Mouse (Mus musculus) embryonic facial prominence, embryonic 14.5 days (tissue): ENCODE measurements around the gene Xrcc6. TPM values are rescaled to one million over a fixed set of nuclear protein-coding genes. Genes with fewer than 3 reads are reported as not detected.

ENCODE experiments used
- ATAC-seq: fragments of 200-750 bp; cut with Nextera tagmentation; 2 replicates; pipeline ENCODE4 v1.8.0; 2017; ENCODE audit warnings: low read depth, moderate number of reproducible peaks, moderate TSS enrichment
- DNase-seq: peaks from one replicate; pipeline ENCODE4 v3.0.0-alpha.2; 2015; ENCODE audit warnings: low spot score
- H3K27ac ChIP-seq: fragments of 300-500 bp; sonication (generic); replicated peaks from 2 replicates; pipeline ENCODE4 v1.5.1; 2014; ENCODE audit warnings: low read depth, mild to moderate bottlenecking, low read length, moderate library complexity
- H3K27me3 ChIP-seq: fragments of 300-500 bp; sonication (generic); replicated peaks from 2 replicates; pipeline ENCODE4 v1.6.1; 2014; ENCODE audit warnings: low read length; ENCODE audit not compliant: control insufficient read depth, insufficient read depth
- H3K36me3 ChIP-seq: fragments of 300-500 bp; sonication (generic); 2 replicates; pipeline ENCODE4 v1.6.1; 2014; ENCODE audit warnings: low read length, mixed read lengths; ENCODE audit not compliant: control insufficient read depth, insufficient read depth
- H3K4me1 ChIP-seq: fragments of 300-500 bp; sonication (generic); 2 replicates; pipeline ENCODE4 v1.6.1; 2014; ENCODE audit warnings: antibody characterized with exemption, low read length; ENCODE audit not compliant: control insufficient read depth, insufficient read depth
- H3K4me2 ChIP-seq: fragments of 300-500 bp; sonication (generic); 2 replicates; pipeline ENCODE4 v1.6.1; 2014; ENCODE audit warnings: low read depth, mild to moderate bottlenecking, low read length, moderate library complexity, mixed read lengths
- H3K4me3 ChIP-seq: fragments of 300-500 bp; sonication (generic); 2 replicates; pipeline ENCODE4 v1.5.1; 2014; ENCODE audit warnings: low read depth, mild to moderate bottlenecking, low read length
- H3K9ac ChIP-seq: fragments of 300-500 bp; sonication (generic); 2 replicates; pipeline ENCODE4 v1.6.1; 2014; ENCODE audit warnings: low read depth, mild to moderate bottlenecking, low read length, moderate library complexity, mixed read lengths
- H3K9me3 ChIP-seq: fragments of 300-500 bp; sonication (generic); 2 replicates; pipeline ENCODE4 v1.6.1; 2016; ENCODE audit warnings: low read length; ENCODE audit not compliant: control insufficient read depth
- WGBS: fragments of 180-500 bp; shearing (Covaris S2); extraction: QIAGEN DNeasy Blood & Tissue Kit; methylation state at CpG from one replicate; pipeline ENCODE4 v1.1.7; 2014; 5-methylcytosine and 5-hydroxymethylcytosine counted together
- polyA plus RNA-seq: library from polyadenylated mRNA; unstranded; fragments of >200 nt; fragmentation: Nextera tagmentation; extraction: Ambion mirVana; gene quantifications from 2 replicates; pipeline ENCODE4 v1.2.1, GENCODE M21; 2014

Gene Xrcc6
- polyA plus RNA-seq, 1 experiment from 2014 or later = 68.4 TPM

GRCm38 (mm10) chr15:82063909-82064308 lies 76.3 kb downstream of the Xrcc6 start:
- H3K4me2 ChIP-seq = peak overlapping the region; percentile 27
- peak overlapping the region; percentile 31; the same call in 1 of the 2 replicates for H3K9ac ChIP-seq
- no peaks in the 10 kb centered on the region for H3K36me3 ChIP-seq
- peak; percentile 41 for DNase-seq
- WGBS = 30% methylated on average over 14 of the region's 14 CpGs
- peak; percentile 57; the same call in 1 of the 2 replicates for ATAC-seq
- no peak overlapping the region; the same call in 1 of the 2 replicates for H3K27ac ChIP-seq
- no peaks in the 10 kb centered on the region for H3K9me3 ChIP-seq
- peaks cover 13% of the 10 kb centered on the region for H3K27me3 ChIP-seq
- H3K4me3 ChIP-seq = no peak overlapping the region
- H3K4me1 ChIP-seq = peaks cover 10% of the 10 kb centered on the region

GRCm38 (mm10) chr15:82065511-82065910 lies 77.9 kb downstream of the Xrcc6 start:
- no peak overlapping the region for H3K27ac ChIP-seq
- peaks cover 29% of the 10 kb centered on the region for H3K27me3 ChIP-seq
- no peak overlapping the region for H3K4me2 ChIP-seq
- DNase-seq (peak; percentile 89), ATAC-seq (no peak)
- no peaks in the 10 kb centered on the region for H3K36me3 ChIP-seq
- WGBS = 22% methylated on average over 7 of the region's 7 CpGs
- H3K9ac ChIP-seq = no peak overlapping the region
- no peak overlapping the region for H3K4me3 ChIP-seq
- peaks cover 10% of the 10 kb centered on the region for H3K4me1 ChIP-seq
- H3K9me3 ChIP-seq = 0 out of 2 replicates have a peak, but pooled peaks cover 7% of the 10 kb centered on the region

DNA sequence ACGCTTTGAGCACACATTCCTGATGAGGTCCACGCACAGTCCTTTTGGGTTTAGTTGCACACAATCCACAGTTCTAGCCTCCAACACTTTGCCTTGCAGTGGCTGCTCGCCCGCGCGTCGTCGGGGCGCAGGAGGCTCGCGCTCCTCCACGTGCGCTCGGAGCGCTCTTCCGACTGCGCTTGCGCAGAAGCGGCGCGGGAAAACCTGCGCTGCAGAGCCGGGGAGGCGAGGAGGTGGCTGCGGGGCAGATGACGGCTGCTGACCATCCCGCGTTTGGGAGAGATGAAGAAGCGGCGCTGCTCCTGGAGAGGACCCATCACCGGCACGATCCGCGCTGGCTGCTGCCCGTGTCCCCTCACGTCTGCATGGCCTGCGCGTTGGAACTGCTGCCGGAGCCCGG lies 82.3 kb downstream of the Xrcc6 start, which contains the start of gene Mei1:
TSS of gene Mei1 (plus strand) at position 99 of the 400 bp plus-strand sequence.
- DNase-seq = no peak

GRCm38 (mm10) chr15:82071816-82072469 lies 84.3 kb downstream of the Xrcc6 start:
- Histone ChIP-seq H3K4me3 (no peak overlapping the region), H3K4me1 (no peaks in the 10 kb centered on the region), H3K27me3 (peaks cover 34% of the 10 kb centered on the region), H3K9me3 (0 out of 2 replicates have a peak, but pooled peaks cover 7% of the 10 kb centered on the region), H3K36me3 (no peaks in the 10 kb centered on the region), H3K9ac (no peak overlapping the region), H3K4me2 (no peak overlapping the region), H3K27ac (no peak overlapping the region)
- WGBS = 92% methylated on average over 26 of the region's 26 CpGs
- no peak for DNase-seq
- no peak for ATAC-seq

More for the DNA sequence above, 82.3 kb downstream of the Xrcc6 start, which contains the start of gene Mei1:
- Histone ChIP-seq H3K9me3 (0 out of 2 replicates have a peak, but pooled peaks cover 7% of the 10 kb centered on the region), H3K27ac (no peak within 1 kb of the TSS), H3K36me3 (no peaks in the 10 kb centered on the region), H3K4me3 (peak within 1 kb of the TSS; percentile 18), H3K27me3 (peaks cover 36% of the 10 kb centered on the region), H3K9ac (no peak within 1 kb of the TSS), H3K4me2 (peak within 1 kb of the TSS; percentile 37; the same call in 1 of the 2 replicates), H3K4me1 (no peaks in the 10 kb centered on the region)
- 28% methylated on average over 31 of the region's 40 CpGs for WGBS
- ATAC-seq = no peak

DNA sequence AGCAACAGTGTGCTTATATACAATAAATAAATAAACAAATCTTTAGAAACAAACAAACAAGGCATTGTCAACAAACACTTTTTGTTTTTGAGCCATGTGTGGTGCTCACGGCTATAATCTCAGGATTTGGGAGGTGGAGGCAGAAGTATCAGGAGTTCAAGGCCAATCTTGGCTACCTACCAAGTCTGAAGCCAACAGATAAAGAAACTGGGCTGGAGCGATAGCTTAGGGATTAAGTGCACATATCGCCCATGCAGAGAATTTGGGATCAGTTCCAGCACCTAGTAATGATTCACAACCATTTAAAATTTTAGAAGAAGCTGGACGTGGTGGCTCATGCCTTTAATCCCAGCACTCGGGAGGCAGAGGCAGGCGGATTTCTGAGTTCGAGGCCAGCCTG lies 85.9 kb downstream of the Xrcc6 start:
- 0 out of 2 replicates have a peak, but pooled peaks cover 7% of the 10 kb centered on the region for H3K9me3 ChIP-seq
- peaks cover 32% of the 10 kb centered on the region for H3K27me3 ChIP-seq
- ATAC-seq (no peak), DNase-seq (no peak)
- H3K27ac ChIP-seq = no peak overlapping the region
- no peak overlapping the region for H3K4me3 ChIP-seq
- H3K36me3 ChIP-seq = no peaks in the 10 kb centered on the region
- no peak overlapping the region for H3K4me2 ChIP-seq
- 85% methylated on average over 7 of the region's 7 CpGs for WGBS
- H3K4me1 ChIP-seq = no peaks in the 10 kb centered on the region
- H3K9ac ChIP-seq = no peak overlapping the region

- no peaks in the 10 kb centered on the region for H3K36me3 ChIP-seq
- H3K9ac ChIP-seq = no peak overlapping the region
- H3K27ac ChIP-seq = no peak overlapping the region
- no peak overlapping the region for H3K4me3 ChIP-seq
- no peaks in the 10 kb centered on the region for H3K9me3 ChIP-seq
- no peak overlapping the region for H3K4me2 ChIP-seq
- ATAC-seq (no peak), DNase-seq (peak; percentile 7)
- H3K27me3 ChIP-seq = no peaks in the 10 kb centered on the region
- 48% methylated on average over 10 of the region's 10 CpGs for WGBS
- H3K4me1 ChIP-seq = no peaks in the 10 kb centered on the region
These were observed 92.2 kb downstream of the Xrcc6 start for GRCm38 (mm10) chr15:82079883-82080282.

DNA sequence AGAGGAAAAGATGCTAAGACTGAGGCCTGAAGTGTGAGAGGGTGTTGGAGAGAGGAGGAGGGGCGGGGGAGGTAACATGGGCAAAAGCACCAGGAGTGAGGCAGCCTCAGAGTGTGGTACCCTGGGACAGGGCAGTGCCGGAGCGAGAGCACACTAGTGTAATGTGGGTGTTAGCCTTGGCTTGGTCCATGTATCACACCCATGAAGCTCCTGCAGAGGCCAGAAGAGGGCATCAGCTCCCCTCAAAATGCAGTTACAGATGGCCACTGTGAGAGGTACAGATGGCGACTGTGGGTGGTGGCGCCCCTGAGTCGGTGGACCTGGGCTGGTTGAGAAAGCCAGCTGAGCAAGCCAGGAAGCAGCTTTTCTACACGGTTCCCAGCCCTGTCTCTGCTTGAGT lies 93.5 kb downstream of the Xrcc6 start:
- Histone ChIP-seq H3K4me2 (no peak overlapping the region), H3K36me3 (no peaks in the 10 kb centered on the region), H3K27ac (no peak overlapping the region), H3K9ac (no peak overlapping the region), H3K4me3 (no peak overlapping the region), H3K27me3 (no peaks in the 10 kb centered on the region), H3K9me3 (no peaks in the 10 kb centered on the region), H3K4me1 (no peaks in the 10 kb centered on the region)
- DNase-seq = peak; percentile 13
- peak; percentile 72 for ATAC-seq
- WGBS = 45% methylated on average over 5 of the region's 7 CpGs

DNA sequence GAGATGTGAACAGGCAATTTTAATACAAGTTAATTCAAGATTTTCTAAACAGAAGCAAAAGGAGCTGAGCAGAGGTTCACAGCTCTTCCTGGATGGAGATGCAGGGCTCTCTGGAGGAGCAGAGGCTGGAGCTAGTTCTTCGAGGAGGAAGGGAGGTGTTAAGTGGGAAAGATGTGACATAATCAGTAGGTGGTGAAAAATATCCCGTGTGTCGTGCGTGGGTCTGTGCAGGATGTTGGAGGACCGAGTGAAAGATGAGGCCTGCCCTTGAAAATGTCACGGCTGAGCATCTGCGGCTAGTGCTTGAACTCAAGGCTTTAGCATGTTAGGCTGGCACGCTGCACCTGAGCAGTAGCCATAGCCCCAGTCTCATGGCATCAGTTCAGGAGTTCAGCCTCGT lies 98.0 kb downstream of the Xrcc6 start:
- Histone ChIP-seq H3K4me3 (no peak overlapping the region), H3K27me3 (no peaks in the 10 kb centered on the region), H3K36me3 (no peaks in the 10 kb centered on the region), H3K9me3 (no peaks in the 10 kb centered on the region), H3K9ac (no peak overlapping the region), H3K4me1 (no peaks in the 10 kb centered on the region), H3K27ac (no peak overlapping the region), H3K4me2 (no peak overlapping the region)
- 82% methylated on average over 9 of the region's 9 CpGs for WGBS
- DNase-seq = no peak
- ATAC-seq = no peak

DNA sequence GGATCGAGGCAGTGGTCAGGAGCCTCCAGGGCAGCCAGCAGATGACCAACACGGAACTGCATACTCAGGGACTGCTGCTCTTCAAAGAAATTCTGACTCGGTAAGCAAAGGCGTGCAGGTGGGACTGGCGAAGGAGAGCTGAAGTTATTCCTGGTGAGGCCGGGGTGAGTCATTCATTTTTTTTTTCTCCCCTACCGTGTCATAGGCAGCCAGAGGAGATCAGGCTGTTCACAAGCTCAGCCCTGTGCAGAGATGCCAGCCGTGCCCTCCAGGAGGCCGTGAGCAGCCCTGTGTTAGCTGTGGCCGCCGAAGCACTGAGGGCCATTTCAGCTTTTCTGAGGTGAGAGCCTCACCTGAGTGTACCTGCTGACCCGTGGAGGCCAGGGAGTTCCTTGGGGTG lies 98.5 kb downstream of the Xrcc6 start:
- ATAC-seq = no peak
- no peaks in the 10 kb centered on the region for H3K4me1 ChIP-seq
- H3K4me2 ChIP-seq = no peak overlapping the region
- no peaks in the 10 kb centered on the region for H3K27me3 ChIP-seq
- no peaks in the 10 kb centered on the region for H3K36me3 ChIP-seq
- WGBS = 75% methylated on average over 12 of the region's 12 CpGs
- H3K9me3 ChIP-seq = no peaks in the 10 kb centered on the region
- no peak for DNase-seq
- no peak overlapping the region for H3K4me3 ChIP-seq
- H3K9ac ChIP-seq = no peak overlapping the region
- H3K27ac ChIP-seq = no peak overlapping the region
